Mouse (Mus musculus): ENCODE measurements at regions not wholly inside any gene's neighbourhood (a gene's known extent, or its start where the extent isn't known, plus 50 kb on each side); places are given as distances from the start of the nearest gene placed in this dataset.

DNA sequence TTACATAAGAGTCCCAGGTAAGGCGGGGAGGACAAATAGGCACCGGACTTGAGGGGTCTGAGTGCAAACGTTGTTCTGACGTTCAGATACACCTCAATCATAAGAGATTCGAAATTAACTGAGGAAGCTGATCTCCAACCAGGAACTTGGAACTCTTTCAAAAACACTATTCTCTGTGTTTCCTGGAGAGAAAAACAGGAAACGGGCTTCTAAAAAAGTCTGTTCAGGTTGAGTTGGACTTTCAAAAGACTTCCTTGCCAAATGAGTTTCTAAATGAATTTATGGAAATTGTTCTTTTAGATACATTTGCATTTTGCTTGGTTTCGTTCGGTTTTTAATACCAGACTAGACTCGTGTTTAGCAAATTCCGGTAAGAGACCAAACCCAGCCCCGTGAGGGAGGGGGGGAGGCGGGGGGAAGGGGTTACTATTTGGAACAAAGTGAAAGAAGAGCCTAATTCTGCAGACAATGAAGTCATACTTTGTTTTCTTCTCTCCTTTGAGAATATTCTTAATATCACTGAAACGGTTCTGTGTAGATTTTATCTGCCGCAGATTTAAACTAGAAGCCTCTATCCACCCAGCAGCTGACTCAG is 432.3 kb upstream of the Acvr2a start:
- H3K79me2 ChIP-seq (ENCODE audit: control insufficient read depth, insufficient read depth): no peaks in the 10 kb centered on the region
- no peak overlapping the region for H3K4me3 ChIP-seq (ENCODE audit: insufficient read depth, poor library complexity, severe bottlenecking)
- H3ac ChIP-seq (ENCODE audit: control insufficient read depth, insufficient read length, low read depth): no peak overlapping the region
- no peaks in the 10 kb centered on the region for H3K36me3 ChIP-seq (ENCODE audit: control insufficient read depth, insufficient read depth)
- TF ChIP-seq MAX (IDR thresholded peaks at IDR 0.05) (no peak), MYOG (IDR thresholded peaks at IDR 0.05; ENCODE audit: control insufficient read depth, extremely low read depth, insufficient read length) (no peak)
- H3K27me3 ChIP-seq (ENCODE audit: control insufficient read depth, insufficient read depth, insufficient read length): no peaks in the 10 kb centered on the region
- H3K79me3 ChIP-seq (ENCODE audit: low read depth): no peaks in the 10 kb centered on the region

DNA sequence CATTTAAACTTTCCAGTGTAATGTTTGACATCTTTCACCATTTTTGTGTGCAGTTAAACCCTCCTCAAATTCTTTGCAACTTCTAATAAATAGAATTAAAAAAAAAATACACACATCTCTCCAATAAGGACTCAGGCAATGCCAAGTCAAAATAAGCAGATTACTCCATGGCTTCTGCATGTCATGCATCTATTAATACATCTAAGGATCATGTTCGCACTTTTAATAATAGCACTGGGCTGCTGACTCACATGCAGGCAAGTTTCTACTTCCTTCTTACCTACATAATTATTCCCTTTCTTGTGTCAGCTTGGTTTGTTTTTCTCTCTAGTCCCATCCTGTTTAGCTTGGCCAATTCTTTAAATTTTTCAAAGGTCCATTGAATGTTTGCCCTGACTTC is 415.4 kb upstream of the Acvr2a start:
- no peaks in the 10 kb centered on the region for H3K36me3 ChIP-seq (ENCODE audit: control insufficient read depth, insufficient read depth)
- TF ChIP-seq MYOG (IDR thresholded peaks at IDR 0.05; ENCODE audit: control insufficient read depth, extremely low read depth, insufficient read length) (no peak), CEBPB (IDR thresholded peaks at IDR 0.05; ENCODE audit: low read depth) (no peak), USF1 (IDR thresholded peaks at IDR 0.05; ENCODE audit: low read depth) (no peak), FOSL1 (IDR thresholded peaks at IDR 0.05; ENCODE audit: insufficient read depth, low read length, poor library complexity, severe bottlenecking) (no peak), CTCF (IDR thresholded peaks at IDR 0.05; ENCODE audit: control insufficient read depth, insufficient read depth, insufficient read length) (no peak), MAX (IDR thresholded peaks at IDR 0.05) (no peak), MYOD1 (IDR thresholded peaks at IDR 0.05; ENCODE audit: control insufficient read depth, insufficient read length, low read depth) (no peak)
- H3K79me3 ChIP-seq (ENCODE audit: low read depth): no peaks in the 10 kb centered on the region
- H3K79me2 ChIP-seq (ENCODE audit: control insufficient read depth, insufficient read depth): no peaks in the 10 kb centered on the region
- no peak overlapping the region for H3ac ChIP-seq (ENCODE audit: control insufficient read depth, insufficient read length, low read depth)
- H3K27me3 ChIP-seq (ENCODE audit: control insufficient read depth, insufficient read depth, insufficient read length): no peaks in the 10 kb centered on the region
- no peak overlapping the region for H3K4me3 ChIP-seq (ENCODE audit: insufficient read depth, poor library complexity, severe bottlenecking)

DNA sequence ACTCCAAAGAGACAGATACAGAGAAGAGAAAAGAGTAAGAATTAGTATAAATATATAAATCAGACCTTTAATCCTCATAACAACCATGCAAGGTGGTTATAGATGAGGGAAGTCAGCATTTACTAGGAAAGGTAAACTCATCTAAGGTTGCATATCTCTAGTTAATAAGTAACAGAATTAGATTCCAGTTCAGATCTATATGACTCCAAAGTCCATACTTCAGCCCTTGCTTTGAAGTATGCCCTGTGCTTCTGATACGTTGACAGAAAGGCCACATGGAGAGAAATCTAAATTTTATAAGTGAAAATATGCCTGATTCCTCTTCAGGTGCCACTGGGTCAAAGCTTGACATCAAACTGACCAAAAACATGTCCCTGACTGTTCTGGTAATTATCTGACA is 414.7 kb upstream of the Acvr2a start:
- Histone ChIP-seq H3K4me3 (ENCODE audit: insufficient read depth, poor library complexity, severe bottlenecking) (no peak overlapping the region), H3K27me3 (ENCODE audit: control insufficient read depth, insufficient read depth, insufficient read length) (no peaks in the 10 kb centered on the region), H3K79me2 (ENCODE audit: control insufficient read depth, insufficient read depth) (no peaks in the 10 kb centered on the region), H3K36me3 (ENCODE audit: control insufficient read depth, insufficient read depth) (no peaks in the 10 kb centered on the region), H3K79me3 (ENCODE audit: low read depth) (no peaks in the 10 kb centered on the region), H3ac (ENCODE audit: control insufficient read depth, insufficient read length, low read depth) (no peak overlapping the region)
- TF ChIP-seq USF1 (IDR thresholded peaks at IDR 0.05; ENCODE audit: low read depth) (no peak), MAX (IDR thresholded peaks at IDR 0.05) (no peak), MYOD1 (IDR thresholded peaks at IDR 0.05; ENCODE audit: control insufficient read depth, insufficient read length, low read depth) (no peak), CEBPB (IDR thresholded peaks at IDR 0.05; ENCODE audit: low read depth) (no peak), FOSL1 (IDR thresholded peaks at IDR 0.05; ENCODE audit: insufficient read depth, low read length, poor library complexity, severe bottlenecking) (no peak), MYOG (IDR thresholded peaks at IDR 0.05; ENCODE audit: control insufficient read depth, extremely low read depth, insufficient read length) (no peak), CTCF (IDR thresholded peaks at IDR 0.05; ENCODE audit: control insufficient read depth, insufficient read depth, insufficient read length) (no peak)

DNA sequence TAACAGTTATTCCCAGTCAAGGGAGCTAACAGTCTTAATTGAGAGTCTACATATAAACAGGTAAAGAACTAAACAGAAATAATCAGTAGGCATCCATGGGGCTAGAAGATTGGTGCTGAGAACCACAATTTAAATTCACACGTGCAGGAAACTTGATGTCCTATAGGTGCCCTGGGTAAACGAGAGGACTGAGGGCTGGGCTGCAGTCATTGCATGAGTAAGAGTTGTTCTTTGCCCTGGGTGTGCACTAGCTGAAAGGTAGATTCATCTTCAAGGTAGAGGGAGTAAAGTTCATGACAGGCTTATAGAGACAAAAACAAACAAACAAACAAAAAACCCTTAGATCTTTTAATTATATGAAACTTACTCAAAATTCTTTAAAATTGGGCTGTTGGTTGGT is 411.1 kb upstream of the Acvr2a start:
- TF ChIP-seq MYOD1 (IDR thresholded peaks at IDR 0.05; ENCODE audit: control insufficient read depth, insufficient read length, low read depth): no peak
- TF ChIP-seq FOSL1 (IDR thresholded peaks at IDR 0.05; ENCODE audit: insufficient read depth, low read length, poor library complexity, severe bottlenecking): no peak
- TF ChIP-seq CTCF (IDR thresholded peaks at IDR 0.05; ENCODE audit: control insufficient read depth, insufficient read depth, insufficient read length): no peak
- TF ChIP-seq CEBPB (IDR thresholded peaks at IDR 0.05; ENCODE audit: low read depth): no peak
- no peak for TF ChIP-seq MAX (IDR thresholded peaks at IDR 0.05)
- TF ChIP-seq MYOG (IDR thresholded peaks at IDR 0.05; ENCODE audit: control insufficient read depth, extremely low read depth, insufficient read length): no peak
- TF ChIP-seq USF1 (IDR thresholded peaks at IDR 0.05; ENCODE audit: low read depth): no peak
- no peaks in the 10 kb centered on the region for H3K79me2 ChIP-seq (ENCODE audit: control insufficient read depth, insufficient read depth)

DNA sequence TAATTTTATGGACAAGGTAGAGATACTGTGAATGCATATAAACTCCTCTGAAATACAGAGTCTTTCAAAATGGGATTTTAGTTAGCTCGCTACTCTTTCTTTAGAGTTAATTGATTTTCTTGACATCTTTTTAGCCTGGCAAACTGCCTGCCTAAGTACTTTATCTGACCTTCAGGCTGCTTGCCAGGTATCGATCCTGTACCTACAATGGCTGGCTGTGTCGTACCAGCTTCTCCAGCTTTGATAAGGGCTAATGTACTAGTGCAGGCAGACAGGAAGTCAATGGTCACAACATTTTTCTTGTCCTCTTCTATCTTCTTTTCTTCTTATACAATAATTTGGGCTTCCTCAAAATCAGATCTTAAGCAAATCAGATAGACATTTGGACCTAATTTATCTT is 409.4 kb upstream of the Acvr2a start:
- Histone ChIP-seq H3ac (ENCODE audit: control insufficient read depth, insufficient read length, low read depth) (no peak overlapping the region), H3K36me3 (ENCODE audit: control insufficient read depth, insufficient read depth) (no peaks in the 10 kb centered on the region), H3K79me3 (ENCODE audit: low read depth) (no peaks in the 10 kb centered on the region), H3K4me3 (ENCODE audit: insufficient read depth, poor library complexity, severe bottlenecking) (no peak overlapping the region), H3K79me2 (ENCODE audit: control insufficient read depth, insufficient read depth) (no peaks in the 10 kb centered on the region), H3K27me3 (ENCODE audit: control insufficient read depth, insufficient read depth, insufficient read length) (no peaks in the 10 kb centered on the region)
- TF ChIP-seq CEBPB (IDR thresholded peaks at IDR 0.05; ENCODE audit: low read depth): no peak
- no peak for TF ChIP-seq MYOG (IDR thresholded peaks at IDR 0.05; ENCODE audit: control insufficient read depth, extremely low read depth, insufficient read length)
- no peak for TF ChIP-seq USF1 (IDR thresholded peaks at IDR 0.05; ENCODE audit: low read depth)
- TF ChIP-seq MAX (IDR thresholded peaks at IDR 0.05): no peak
- TF ChIP-seq CTCF (IDR thresholded peaks at IDR 0.05; ENCODE audit: control insufficient read depth, insufficient read depth, insufficient read length): no peak
- no peak for TF ChIP-seq FOSL1 (IDR thresholded peaks at IDR 0.05; ENCODE audit: insufficient read depth, low read length, poor library complexity, severe bottlenecking)
- TF ChIP-seq MYOD1 (IDR thresholded peaks at IDR 0.05; ENCODE audit: control insufficient read depth, insufficient read length, low read depth): no peak

More for the DNA sequence above, 411.1 kb upstream of the Acvr2a start:
- Histone ChIP-seq H3K79me3 (ENCODE audit: low read depth) (no peaks in the 10 kb centered on the region), H3K36me3 (ENCODE audit: control insufficient read depth, insufficient read depth) (no peaks in the 10 kb centered on the region), H3K4me3 (ENCODE audit: insufficient read depth, poor library complexity, severe bottlenecking) (no peak overlapping the region), H3K27me3 (ENCODE audit: control insufficient read depth, insufficient read depth, insufficient read length) (no peaks in the 10 kb centered on the region), H3ac (ENCODE audit: control insufficient read depth, insufficient read length, low read depth) (no peak overlapping the region)

DNA sequence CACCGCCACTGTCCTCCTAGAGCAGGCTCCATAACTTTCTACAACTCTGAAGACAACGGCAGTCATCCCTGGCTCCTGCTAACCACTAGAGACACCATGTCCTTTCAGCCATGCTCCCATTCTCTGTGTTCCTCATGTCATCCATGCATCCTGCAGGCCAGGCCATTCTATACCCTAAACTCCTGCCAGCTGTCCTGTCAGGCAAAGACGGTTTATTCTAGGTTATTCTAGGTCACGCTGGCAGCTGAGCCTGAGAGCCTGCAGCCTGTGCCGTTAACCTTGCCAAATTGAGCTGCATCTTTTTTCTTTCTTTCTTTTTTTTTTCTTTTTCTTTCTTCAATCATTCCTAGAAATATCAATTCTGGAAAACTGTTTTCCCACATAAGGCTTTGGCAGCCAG is 406.0 kb upstream of the Acvr2a start:
- no peak overlapping the region for H3K4me3 ChIP-seq (ENCODE audit: insufficient read depth, poor library complexity, severe bottlenecking)
- no peaks in the 10 kb centered on the region for H3K79me2 ChIP-seq (ENCODE audit: control insufficient read depth, insufficient read depth)
- no peaks in the 10 kb centered on the region for H3K79me3 ChIP-seq (ENCODE audit: low read depth)
- TF ChIP-seq MYOD1 (IDR thresholded peaks at IDR 0.05; ENCODE audit: control insufficient read depth, insufficient read length, low read depth) (no peak), CEBPB (IDR thresholded peaks at IDR 0.05; ENCODE audit: low read depth) (no peak), MAX (IDR thresholded peaks at IDR 0.05) (no peak), MYOG (IDR thresholded peaks at IDR 0.05; ENCODE audit: control insufficient read depth, extremely low read depth, insufficient read length) (no peak), USF1 (IDR thresholded peaks at IDR 0.05; ENCODE audit: low read depth) (no peak), CTCF (IDR thresholded peaks at IDR 0.05; ENCODE audit: control insufficient read depth, insufficient read depth, insufficient read length) (no peak), FOSL1 (IDR thresholded peaks at IDR 0.05; ENCODE audit: insufficient read depth, low read length, poor library complexity, severe bottlenecking) (no peak)
- no peaks in the 10 kb centered on the region for H3K27me3 ChIP-seq (ENCODE audit: control insufficient read depth, insufficient read depth, insufficient read length)
- H3ac ChIP-seq (ENCODE audit: control insufficient read depth, insufficient read length, low read depth): no peak overlapping the region
- no peaks in the 10 kb centered on the region for H3K36me3 ChIP-seq (ENCODE audit: control insufficient read depth, insufficient read depth)

Measured in C2C12 (cell line).